Mouse (Mus musculus) C2C12 (cell line): ENCODE measurements at regions not wholly inside any gene's neighbourhood (a gene's known extent, or its start where the extent isn't known, plus 50 kb on each side); places are given as distances from the start of the nearest gene placed in this dataset.

Experiments used
- CEBPB ChIP-seq: IDR thresholded peaks from one replicate; pipeline ENCODE4 v1.6.1; 2011; ENCODE audit warnings: low read depth, mild to moderate bottlenecking, control low read depth, moderate library complexity
- CTCF ChIP-seq: IDR thresholded peaks from one replicate; pipeline ENCODE4 v1.5.1; 2011; ENCODE audit not compliant: control insufficient read depth, insufficient read depth, insufficient read length
- FOSL1 ChIP-seq: IDR thresholded peaks from one replicate; pipeline ENCODE4 v1.8.0; 2011; ENCODE audit warnings: mild to moderate bottlenecking, low read length; ENCODE audit not compliant: poor library complexity, insufficient read depth, severe bottlenecking
- MAX ChIP-seq: IDR thresholded peaks from one replicate; pipeline ENCODE4 v1.6.1; 2011; ENCODE audit warnings: mild to moderate bottlenecking, control low read depth
- MYOD1 ChIP-seq: IDR thresholded peaks from one replicate; pipeline ENCODE4 v1.6.1; 2011; ENCODE audit warnings: low read depth; ENCODE audit not compliant: control insufficient read depth, insufficient read length

- TF ChIP-seq CTCF (no peak), MYOD1 (no peak), MAX (no peak), CEBPB (no peak), FOSL1 (no peak)
Observed at GRCm38 (mm10) chr8:10717297-10717696, 291.0 kb downstream of the Irs2 start.
